In genomic region chr4:147953590-147953989, GRCm38 (mm10) we compare ENCODE assay signal across 8 mouse cellular contexts. TPM values are rescaled to one million over a fixed set of nuclear protein-coding genes. Genes with fewer than 3 reads are reported as not detected.
A peak's percentile ranks its signal among the peaks of the same experiment; 100 is the strongest.
DNase-seq lines count a peak whose midpoint lies in the region; ATAC-seq and TF ChIP-seq lines count a peak whose summit lies in the region.
"Had no signal": no experiment of that assay in that cellular context is flagged by ENCODE, and none has a peak within 500 bp of the region (broad histone marks: within the 10 kb centered on the region; RNA-seq: fewer than 3 reads in every experiment).

No protein-coding gene starts in this region.

- WGBS in kidney, embryonic 14.5 days = 13% methylated on average over 4 of the region's 4 CpGs
- WGBS in midbrain, postnatal 0 days = 9% methylated on average over 4 of the region's 4 CpGs

- no peaks in the 10 kb centered on the region for H3K9me3 ChIP-seq in kidney, embryonic 14.5 days (ENCODE audit: control insufficient read depth, low read length)
- no peaks in the 10 kb centered on the region for H3K9me3 ChIP-seq in midbrain, postnatal 0 days (ENCODE audit: low read length)

- H3K27me3 ChIP-seq in kidney, embryonic 14.5 days (ENCODE audit: control insufficient read depth, insufficient read depth, low read length) = no peaks in the 10 kb centered on the region
- H3K27me3 ChIP-seq in midbrain, postnatal 0 days (ENCODE audit: insufficient read depth, low read length) = no peaks in the 10 kb centered on the region

- peak; percentile 73 for TF ChIP-seq CTCF in midbrain, postnatal 0 days (IDR thresholded peaks at IDR 0.05)

- no peak overlapping the region for H3K27ac ChIP-seq in kidney, embryonic 14.5 days (ENCODE audit: low read depth, low read length)
- no peak overlapping the region for H3K27ac ChIP-seq in midbrain, postnatal 0 days (ENCODE audit: low read depth, low read length)

- H3K4me3 ChIP-seq in kidney, embryonic 14.5 days (ENCODE audit: low read length) = no peak overlapping the region
- no peak overlapping the region for H3K4me3 ChIP-seq in midbrain, postnatal 0 days (ENCODE audit: low read depth, low read length)

- ATAC-seq in kidney, embryonic 14.5 days (ENCODE audit: low FRiP score, low TSS enrichment) = no peak
- peak; percentile 71 for ATAC-seq in CD4-positive, CD25-positive, alpha-beta regulatory T cell, adult 4 months
- ATAC-seq in hematopoietic stem cell, adult 5-6 weeks (replicated peaks in 1 of 2; ENCODE audit: insufficient read depth in 1 of 2, low FRiP score in 2 of 2, low TSS enrichment in 1 of 2, low read depth in 1 of 2, poor library complexity in 2 of 2, severe bottlenecking in 2 of 2) = peak; percentile 69 to 84
- ATAC-seq in midbrain, postnatal 0 days (ENCODE audit: low FRiP score) = no peak
- ATAC-seq in frontal cortex, adult (ENCODE audit: low TSS enrichment) = no peak; the same call in 1 of the 2 replicates

- H3K9ac ChIP-seq in kidney, embryonic 14.5 days (ENCODE audit: low read depth, low read length) = no peak overlapping the region
- H3K9ac ChIP-seq in midbrain, postnatal 0 days (replicated peaks; ENCODE audit: low read length, poor library complexity, severe bottlenecking) = no peak overlapping the region

- peak; percentile 56 for DNase-seq in kidney, postnatal 10 days
- peak; percentile 67 for DNase-seq in MN1 (ENCODE audit: low spot score)
- peak; percentile 80 for DNase-seq in midbrain, postnatal 0 days (ENCODE audit: low spot score)

- H3K4me1 ChIP-seq in kidney, embryonic 14.5 days (ENCODE audit: control insufficient read depth, insufficient read depth, low read length) = no peaks in the 10 kb centered on the region
- H3K4me1 ChIP-seq in midbrain, postnatal 0 days (ENCODE audit: insufficient read depth, low read length) = no peaks in the 10 kb centered on the region

- H3K4me2 ChIP-seq in kidney, embryonic 14.5 days (replicated peaks; ENCODE audit: low read depth, low read length) = no peak overlapping the region
- H3K4me2 ChIP-seq in midbrain, postnatal 0 days (ENCODE audit: low read depth, low read length, poor library complexity, severe bottlenecking) = no peak overlapping the region

- H3K36me3 ChIP-seq in kidney, embryonic 14.5 days (ENCODE audit: control insufficient read depth, insufficient read depth, low read length) = no peaks in the 10 kb centered on the region; the same call in 1 of the 2 replicates
- peaks cover 3% of the 10 kb centered on the region; the same call in 1 of the 2 replicates for H3K36me3 ChIP-seq in midbrain, postnatal 0 days (ENCODE audit: insufficient read depth, low read length)

RNA-seq across cellular contexts. Expression of gene 2510039O18Rik, which starts 12.9 kb away (rescaled TPM):
- 19.0 and 22.1 TPM in 2 replicates for polyA plus RNA-seq in kidney, embryonic 14.5 days (2014; fragmentation: Nextera tagmentation; extraction: Ambion mirVana)
- 1 to 10 TPM; 8.3 to 9.4 TPM for polyA plus RNA-seq in CD4-positive, CD25-positive, alpha-beta regulatory T cell, adult 4 months (2017; shearing (Covaris generic))
- total RNA-seq in hematopoietic stem cell, adult 5-6 weeks (2017) = 25.0 and 31.0 TPM in 2 replicates
- 56.8 and 68.3 TPM in 2 replicates for total RNA-seq in midbrain, postnatal 0 days (2014; rRNA removed)
- 10.6 and 12.3 TPM in 2 replicates for polyA plus RNA-seq in midbrain, postnatal 0 days (2015; fragmentation: Nextera tagmentation; extraction: Ambion mirVana)

RNA-seq across cellular contexts. Expression of gene Plod1, which starts 17.0 kb away (rescaled TPM):
- polyA plus RNA-seq in kidney, embryonic 14.5 days (2014; fragmentation: Nextera tagmentation; extraction: Ambion mirVana) = 28.5 and 40.7 TPM in 2 replicates
- polyA plus RNA-seq in CD4-positive, CD25-positive, alpha-beta regulatory T cell, adult 4 months (2017; shearing (Covaris generic)) = 1 to 10 TPM; 5.2 to 8.7 TPM
- total RNA-seq in hematopoietic stem cell, adult 5-6 weeks (2017) = 10.5 and 11.4 TPM in 2 replicates
- 25.1 and 26.1 TPM in 2 replicates for total RNA-seq in midbrain, postnatal 0 days (2014; rRNA removed)
- polyA plus RNA-seq in midbrain, postnatal 0 days (2015; fragmentation: Nextera tagmentation; extraction: Ambion mirVana) = 20.0 and 20.2 TPM in 2 replicates

RNA-seq across cellular contexts. Expression of gene Nppb, which starts 32.0 kb away (rescaled TPM):
- not detected in 2 replicates for polyA plus RNA-seq in kidney, embryonic 14.5 days (2014; fragmentation: Nextera tagmentation; extraction: Ambion mirVana)
- polyA plus RNA-seq in CD4-positive, CD25-positive, alpha-beta regulatory T cell, adult 4 months (2017; shearing (Covaris generic)) = not detected
- not detected in 2 replicates for total RNA-seq in hematopoietic stem cell, adult 5-6 weeks (2017)
- not detected in 2 replicates for total RNA-seq in midbrain, postnatal 0 days (2014; rRNA removed)
- 0.29 TPM in 1 of 2 replicates, not detected in the other for polyA plus RNA-seq in midbrain, postnatal 0 days (2015; fragmentation: Nextera tagmentation; extraction: Ambion mirVana)
- polyA plus RNA-seq: gonadal fat pad, adult 2 months had no signal

RNA-seq across cellular contexts. Expression of gene Nppa, which starts 46.9 kb away (rescaled TPM):
- 0.45 TPM in 1 of 2 replicates, not detected in the other for polyA plus RNA-seq in kidney, embryonic 14.5 days (2014; fragmentation: Nextera tagmentation; extraction: Ambion mirVana)
- not detected for polyA plus RNA-seq in CD4-positive, CD25-positive, alpha-beta regulatory T cell, adult 4 months (2017; shearing (Covaris generic))
- not detected in 2 replicates for total RNA-seq in hematopoietic stem cell, adult 5-6 weeks (2017)
- 2.2 and 2.9 TPM in 2 replicates for total RNA-seq in midbrain, postnatal 0 days (2014; rRNA removed)
- 4.5 and 6.1 TPM in 2 replicates for polyA plus RNA-seq in midbrain, postnatal 0 days (2015; fragmentation: Nextera tagmentation; extraction: Ambion mirVana)
- polyA plus RNA-seq: gonadal fat pad, adult 2 months had no signal

RNA-seq across cellular contexts. Expression of gene Mfn2, which starts 49.1 kb away (rescaled TPM):
- 12.1 and 31.0 TPM in 2 replicates for polyA plus RNA-seq in kidney, embryonic 14.5 days (2014; fragmentation: Nextera tagmentation; extraction: Ambion mirVana)
- 10 to 100 TPM; 19.5 to 31.9 TPM for polyA plus RNA-seq in CD4-positive, CD25-positive, alpha-beta regulatory T cell, adult 4 months (2017; shearing (Covaris generic))
- total RNA-seq in hematopoietic stem cell, adult 5-6 weeks (2017) = 27.5 and 29.5 TPM in 2 replicates
- total RNA-seq in midbrain, postnatal 0 days (2014; rRNA removed) = 92.3 and 97.7 TPM in 2 replicates
- 96.9 and 99.0 TPM in 2 replicates for polyA plus RNA-seq in midbrain, postnatal 0 days (2015; fragmentation: Nextera tagmentation; extraction: Ambion mirVana)

Comparison
In these comparisons a context has a peak if more than half of its experiments do, and no peak if none do; other contexts are left out.
1. ATAC-seq: peak in CD4-positive, CD25-positive, alpha-beta regulatory T cell, adult 4 months (single experiment) and hematopoietic stem cell, adult 5-6 weeks (2 of 2); none in kidney, embryonic 14.5 days (single experiment), midbrain, postnatal 0 days (single experiment) and frontal cortex, adult (single experiment).
2. Peak in every context shown above with its lines, with median percentiles within 50 percentile points of each other: DNase-seq.